Mouse (Mus musculus) gastrocnemius, postnatal 25 days (tissue): ENCODE results near the gene Fem1b. TPM values are rescaled to one million over a fixed set of nuclear protein-coding genes. Genes with fewer than 3 reads are reported as not detected.
"Not testable (repeated sequence)": the region's sequence is repeated elsewhere in the genome, so short reads cannot be mapped to it uniquely, and the experiment has no call there.

Experiments
- DNase-seq: peaks from one replicate; pipeline ENCODE4 v3.0.0; 2022
- long read RNA-seq, 2 experiments: library from polyadenylated mRNA; stranded (forward); transcript quantifications; one replicate each; pipeline ENCODE4 v2.0.0; 2021
- total RNA-seq, 2 experiments: library from RNA; stranded (reverse); gene quantifications; 1 replicate in 1 of 2; 2 replicates in 1 of 2; pipeline ENCODE4 v1.2.3; 2021

Gene Fem1b
- 10 to 100 TPM; 14.1 to 15.4 TPM for total RNA-seq
- long read RNA-seq, experiment 1, full-length matches to known transcripts = 2 of 9 reads
- long read RNA-seq, experiment 1, partial matches to known transcripts = 0 of 9 reads
- long read RNA-seq, experiment 1, other reads (novel, unspliced or antisense) = 7 of 9 reads
- long read RNA-seq, experiment 2, full-length matches to known transcripts = 2 of 6 reads
- long read RNA-seq, experiment 2, partial matches to known transcripts = 4 of 6 reads
- long read RNA-seq, experiment 2, other reads (novel, unspliced or antisense) = 0 of 6 reads

- peak; percentile 91 for DNase-seq
Observed at GRCm38 (mm10) chr9:62811516-62812121, at the start of gene Fem1b. TSS of gene Fem1b (minus strand) at chr9:62811934.

- DNase-seq = no peak
Observed at GRCm38 (mm10) chr9:62860866-62861265, 49.1 kb upstream of the Fem1b start.

DNA sequence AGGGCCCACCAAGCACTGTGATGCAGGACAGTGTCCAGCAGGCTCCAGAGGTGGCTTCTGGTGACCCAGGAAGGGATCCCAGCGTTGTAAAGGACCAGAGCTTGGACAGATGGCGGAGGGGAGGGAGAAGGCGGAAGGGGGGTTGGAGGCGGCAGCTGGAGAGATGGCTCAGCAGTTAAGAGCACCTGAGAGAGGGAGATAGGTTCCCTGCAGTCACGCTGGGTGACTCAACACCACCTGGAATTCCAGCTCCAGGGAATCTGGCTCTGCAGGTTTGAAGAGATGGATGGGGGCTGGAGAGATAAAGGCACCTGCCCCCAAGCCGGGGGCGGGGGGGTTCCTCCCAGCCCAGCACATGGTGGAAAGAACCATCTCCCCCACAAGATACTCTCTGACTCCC is 48.4 kb upstream of the Fem1b start:
- DNase-seq = not testable (repeated sequence)

DNA sequence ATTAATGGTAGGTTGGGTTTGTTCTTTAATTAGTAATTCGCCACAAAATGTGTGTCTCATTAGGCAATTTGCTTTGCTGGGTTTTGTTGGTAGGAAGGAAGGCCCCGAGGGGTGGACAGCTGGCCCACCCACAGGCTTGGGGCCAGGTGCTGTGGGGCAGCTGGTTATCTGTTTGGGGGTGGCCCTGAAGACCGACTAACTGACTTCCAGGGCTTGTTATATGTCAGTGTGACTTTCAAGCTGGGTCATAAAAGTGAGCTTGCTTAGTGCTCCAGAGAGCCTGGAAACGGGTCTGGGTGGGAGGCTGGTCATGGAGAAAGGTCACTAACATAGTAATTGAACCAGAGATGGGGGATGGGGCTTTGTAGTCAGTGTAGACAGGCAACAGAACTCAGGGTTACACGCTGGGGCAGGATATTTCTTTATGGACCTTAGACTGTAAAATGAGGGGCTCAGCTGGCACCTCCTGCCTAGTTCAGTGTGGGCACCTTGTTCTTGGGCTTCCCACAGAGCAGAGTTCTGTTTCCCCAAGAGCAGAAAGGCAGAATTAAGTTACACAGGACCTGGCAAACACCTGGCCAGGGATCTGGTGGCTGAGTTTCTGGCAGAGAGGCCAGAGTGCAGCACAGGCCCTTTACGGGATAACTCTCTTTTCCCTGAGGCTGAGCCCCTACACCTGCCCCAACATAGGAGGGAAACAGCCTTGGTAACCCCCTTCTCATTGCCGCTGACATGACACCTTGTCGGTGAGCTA is 46.7 kb upstream of the Fem1b start:
- no peak for DNase-seq

- DNase-seq = peak; percentile 78
Observed at GRCm38 (mm10) chr9:62857719-62858261, 46.1 kb upstream of the Fem1b start, which contains the start of gene Calml4. TSS of gene Calml4 (plus strand) at chr9:62858080.

DNA sequence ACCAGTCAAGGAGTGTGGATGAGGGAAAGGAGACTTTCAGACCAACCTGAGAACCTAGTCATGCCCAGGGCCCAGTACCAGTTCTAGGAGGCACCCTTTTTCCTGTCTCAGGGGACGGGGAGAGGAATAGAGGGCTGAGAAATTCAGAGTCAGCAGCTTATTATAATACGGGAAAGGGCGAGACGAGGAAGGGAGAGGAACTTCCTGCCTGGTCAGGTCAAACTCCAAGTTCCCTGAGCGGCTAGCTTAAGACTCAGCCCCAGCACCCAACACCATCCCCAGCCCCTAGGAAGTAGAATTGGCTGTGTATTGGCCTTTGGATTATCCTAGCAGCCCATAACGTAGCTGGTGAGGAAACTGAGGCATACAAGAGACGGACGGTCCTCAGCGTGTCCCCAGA is 45.5 kb upstream of the Fem1b start:
- no peak for DNase-seq

- DNase-seq = no peak
Observed at GRCm38 (mm10) chr9:62854483-62854882, 42.7 kb upstream of the Fem1b start.

- DNase-seq = no peak
Observed at GRCm38 (mm10) chr9:62851571-62851970, 39.8 kb upstream of the Fem1b start.

GRCm38 (mm10) chr9:62848641-62849040 is 36.9 kb upstream of the Fem1b start:
- DNase-seq = no peak

DNA sequence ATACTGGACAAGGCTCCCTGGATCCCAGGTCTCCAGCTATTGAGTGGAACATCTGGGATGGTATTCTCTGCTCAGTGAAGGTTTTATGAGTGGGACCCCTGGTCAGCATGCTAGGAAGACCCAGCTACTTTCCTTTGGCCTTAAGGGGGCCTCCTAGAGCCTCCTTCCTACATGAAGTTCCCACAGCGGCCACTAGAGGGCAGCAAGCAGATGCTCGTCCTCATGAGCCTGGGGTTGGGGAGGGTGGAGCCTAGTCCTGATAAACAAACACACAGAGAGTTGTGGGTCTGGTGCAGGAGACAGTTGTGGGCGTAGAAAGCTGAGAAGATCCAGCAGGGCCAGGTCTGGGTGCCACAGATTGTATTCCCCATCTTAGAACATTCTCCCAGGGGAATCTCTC is 36.0 kb upstream of the Fem1b start:
- DNase-seq = peak; percentile 73

- DNase-seq = no peak
Observed at GRCm38 (mm10) chr9:62844461-62844860, 32.7 kb upstream of the Fem1b start.

- DNase-seq = no peak
Observed at GRCm38 (mm10) chr9:62843356-62844024, 31.8 kb upstream of the Fem1b start.

GRCm38 (mm10) chr9:62839172-62839770 is 27.5 kb upstream of the Fem1b start:
- no peak for DNase-seq

DNA sequence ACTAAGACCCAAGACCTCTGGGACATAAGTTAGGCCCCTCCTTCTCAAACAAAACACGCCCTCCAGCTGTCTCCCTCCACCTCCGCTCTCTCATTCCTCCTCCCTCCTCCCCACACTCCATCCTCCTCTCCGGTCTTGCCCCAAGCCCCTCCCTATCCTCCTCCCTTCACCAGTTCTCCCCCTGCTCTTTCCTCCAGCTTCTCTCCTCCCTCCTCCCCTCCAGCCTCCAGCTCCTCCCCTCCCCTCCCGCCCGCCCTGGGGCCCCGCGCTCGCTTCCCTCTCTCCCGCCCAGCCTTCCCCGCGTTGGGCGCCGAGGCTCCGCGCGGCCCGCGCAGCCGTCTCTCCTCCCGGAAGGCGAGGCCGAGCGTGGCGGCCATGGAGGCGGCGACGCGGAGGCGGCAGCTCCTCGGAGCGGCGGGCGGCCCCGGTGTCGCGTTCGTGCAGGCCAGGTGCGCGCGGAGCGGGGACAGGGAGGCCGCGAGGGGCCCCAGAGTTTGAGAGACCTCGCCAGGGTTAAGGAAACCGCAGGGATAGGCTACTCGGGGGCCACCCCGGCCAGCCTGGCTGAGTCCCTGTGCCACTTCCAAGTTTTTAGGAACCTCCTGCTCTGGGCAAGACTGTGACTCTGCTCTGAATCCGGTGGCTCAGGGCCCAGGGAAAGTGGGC is 26.9 kb upstream of the Fem1b start, which contains the start of gene Cln6:
Gene Cln6, plus strand, starts transcription at position 280 of the 666 bp plus-strand sequence.
- DNase-seq = peak; percentile 84

GRCm38 (mm10) chr9:62838146-62838505 is 26.4 kb upstream of the Fem1b start:
- DNase-seq = no peak

- DNase-seq = no peak
Observed at GRCm38 (mm10) chr9:62837611-62838010, 25.9 kb upstream of the Fem1b start.

DNA sequence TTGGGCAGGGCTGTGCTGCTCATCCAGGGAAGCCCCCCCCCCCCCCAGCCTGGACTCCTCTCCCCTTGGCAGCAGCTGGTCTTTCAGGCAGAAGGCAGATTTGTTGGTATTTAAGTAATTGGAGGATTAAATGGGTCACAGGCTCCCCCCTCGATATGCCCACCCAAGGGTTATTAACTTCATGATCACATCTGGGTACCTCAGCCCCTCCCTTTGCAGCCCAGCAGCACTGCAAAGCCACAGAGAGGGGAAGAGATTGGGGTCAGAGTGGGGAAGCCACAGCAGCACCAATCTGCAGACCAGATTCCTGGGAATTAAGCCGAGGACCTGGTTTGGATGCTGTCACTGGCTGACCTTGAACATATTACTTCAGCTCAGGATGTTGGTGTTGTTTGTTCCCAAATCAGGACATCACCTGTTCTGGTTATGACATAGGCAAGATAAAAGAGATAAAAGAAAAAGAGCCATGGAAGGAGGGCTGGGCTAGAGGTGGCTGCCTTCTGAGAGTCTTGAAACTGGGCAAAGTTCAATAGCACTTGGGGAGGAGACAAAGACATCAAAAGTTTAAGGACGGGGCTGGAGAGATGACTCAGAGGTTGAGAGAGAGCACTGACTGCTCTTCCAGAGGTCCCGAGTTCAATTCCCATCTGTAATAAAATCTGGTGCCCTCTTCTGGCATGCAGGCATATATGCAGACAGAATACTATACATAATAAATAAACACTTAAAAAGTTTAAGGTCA is 24.1 kb upstream of the Fem1b start:
- no peak for DNase-seq

DNA sequence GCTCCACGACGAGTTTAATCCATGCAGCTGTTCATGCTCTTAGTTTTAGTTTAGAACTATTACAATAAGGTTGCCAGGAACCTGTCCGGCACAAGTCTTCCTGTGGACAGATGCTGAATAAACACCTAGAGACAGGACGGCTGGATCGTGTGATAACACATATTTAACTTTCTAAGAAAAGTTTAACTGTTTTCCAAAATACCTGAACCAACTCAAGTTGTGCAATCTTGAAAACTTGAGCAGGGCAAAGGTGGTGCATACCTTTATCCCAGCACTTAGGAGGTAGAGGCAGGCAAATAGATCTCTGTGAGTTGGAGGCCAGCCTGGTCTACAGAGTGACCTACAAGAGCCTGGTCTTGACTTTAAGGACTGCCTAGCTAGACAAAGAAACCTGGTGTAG is 23.2 kb upstream of the Fem1b start:
- DNase-seq = no peak

DNA sequence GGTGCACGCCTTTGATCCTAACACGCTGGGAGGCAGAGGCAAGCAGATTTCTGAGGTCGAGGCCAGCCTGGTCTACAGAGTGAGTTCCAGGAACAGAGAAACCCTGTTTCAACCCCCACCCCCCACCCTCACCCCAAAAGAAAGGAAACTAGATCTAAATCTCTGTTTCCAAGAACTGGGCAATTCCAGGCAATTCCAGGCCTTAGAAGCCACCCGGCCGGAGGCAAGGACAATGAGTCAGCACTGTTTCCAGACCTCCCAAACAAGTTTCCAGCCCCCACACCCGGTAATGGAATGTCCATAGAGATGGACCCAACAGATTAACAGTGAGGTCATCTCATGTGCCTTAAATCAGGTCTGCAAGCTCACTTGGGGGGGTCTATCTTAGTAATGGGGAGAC is 18.1 kb upstream of the Fem1b start:
- no peak for DNase-seq

- peak; percentile 96 for DNase-seq
Observed at GRCm38 (mm10) chr9:62828662-62829086, 16.9 kb upstream of the Fem1b start.
